Mouse (Mus musculus) megakaryocyte-erythroid progenitor cell, adult 5 weeks (primary cell): ENCODE data around the gene Fos. TPM values are rescaled to one million over a fixed set of nuclear protein-coding genes. Genes with fewer than 3 reads are reported as not detected.

Source experiments
- polyA plus RNA-seq: library from polyadenylated mRNA; stranded (reverse); fragments of >175 nt; gene quantifications from 2 replicates; pipeline ENCODE4 v1.2.3, GENCODE M21; 2012

Gene Fos
- polyA plus RNA-seq = 731 and 1,708 TPM in 2 replicates

GRCm38 (mm10) chr12:85473481-85474297, at the start of gene Fos:
Fos (plus strand) TSS chr12:85473890.

Other genes starting within 250 kb of the Fos start
- gene Mlh3, start 203.3 kb upstream of the Fos start, polyA plus RNA-seq = 0.48 and 0.49 TPM in 2 replicates
- 39.7 and 46.6 TPM in 2 replicates for gene Acyp1, start 185.5 kb upstream of the Fos start, polyA plus RNA-seq
- gene Zc2hc1c, start 185.3 kb upstream of the Fos start, polyA plus RNA-seq = 0.02 and 0.04 TPM in 2 replicates
- gene Nek9, start 134.5 kb upstream of the Fos start, polyA plus RNA-seq = 9.7 and 12.2 TPM in 2 replicates
- gene Tmed10, start 99.0 kb upstream of the Fos start, polyA plus RNA-seq = 299 and 389 TPM in 2 replicates
- 42.8 and 49.9 TPM in 2 replicates for gene Jdp2, start 125.1 kb downstream of the Fos start, polyA plus RNA-seq
- 16.9 and 21.0 TPM in 2 replicates for gene Batf, start 212.8 kb downstream of the Fos start, polyA plus RNA-seq